In genomic region chr7:112743621-112744395, GRCm38 (mm10) we compare ENCODE assay signal across 7 mouse cellular contexts.
A peak's percentile ranks its signal among the peaks of the same experiment; 100 is the strongest.
DNase-seq lines count a peak whose midpoint lies in the region; ATAC-seq lines count a peak whose summit lies in the region.

No protein-coding gene starts in this region.

- ATAC-seq in limb, embryonic 11.5 days (ENCODE audit: insufficient number of reproducible peaks, low FRiP score, low TSS enrichment, low read depth), result peak; percentile 93
- peak; percentile 67; the same call in 1 of the 2 replicates for ATAC-seq in neural tube, embryonic 11.5 days (ENCODE audit: insufficient read depth, low FRiP score, low TSS enrichment)

- no peaks in the 10 kb centered on the region for H3K36me3 ChIP-seq in forebrain, embryonic 10.5 days (replicated peaks)
- H3K36me3 ChIP-seq in limb, embryonic 11.5 days (ENCODE audit: control insufficient read depth, insufficient read depth, low read length), result no peaks in the 10 kb centered on the region
- no peaks in the 10 kb centered on the region for H3K36me3 ChIP-seq in neural tube, embryonic 11.5 days (ENCODE audit: control insufficient read depth, insufficient read depth, low read length)

- no peaks in the 10 kb centered on the region for H3K27me3 ChIP-seq in forebrain, embryonic 10.5 days (ENCODE audit: poor library complexity, severe bottlenecking)
- H3K27me3 ChIP-seq in limb, embryonic 11.5 days (ENCODE audit: control insufficient read depth, insufficient read depth, low read length), result no peaks in the 10 kb centered on the region
- H3K27me3 ChIP-seq in neural tube, embryonic 11.5 days (ENCODE audit: control insufficient read depth, insufficient read depth, low read length), result no peaks in the 10 kb centered on the region

- H3K4me2 ChIP-seq in limb, embryonic 11.5 days (ENCODE audit: low read depth, severe bottlenecking), result peak overlapping the region; percentile 29
- peak overlapping the region; percentile 22; the same call in 1 of the 2 replicates for H3K4me2 ChIP-seq in neural tube, embryonic 11.5 days (ENCODE audit: low read depth)

- DNase-seq in ZHBTc4 (ENCODE audit: low read depth, low spot score), result peak; percentile 79
- peak; percentile 72 for DNase-seq in forebrain, embryonic 10.5 days (ENCODE audit: extremely low spot score, low spot score)
- peak; percentile 71 for DNase-seq in heart, postnatal 4 days
- DNase-seq in limb, embryonic 11.5 days (ENCODE audit: low spot score), result peak; percentile 89
- DNase-seq in neural tube, embryonic 11.5 days (ENCODE audit: low spot score), result peak; percentile 78
- no peak for DNase-seq in layer of hippocampus, postnatal 36 days
- DNase-seq in layer of hippocampus, adult 9-11 months, result no peak

- H3K9me3 ChIP-seq in forebrain, embryonic 10.5 days, result no peaks in the 10 kb centered on the region
- no peaks in the 10 kb centered on the region for H3K9me3 ChIP-seq in limb, embryonic 11.5 days (ENCODE audit: control insufficient read depth, low read length)
- no peaks in the 10 kb centered on the region for H3K9me3 ChIP-seq in neural tube, embryonic 11.5 days (ENCODE audit: control insufficient read depth, low read length)

- no peak overlapping the region for H3K9ac ChIP-seq in limb, embryonic 11.5 days (ENCODE audit: low read length)
- peak overlapping the region; percentile 35 for H3K9ac ChIP-seq in neural tube, embryonic 11.5 days (ENCODE audit: low read length)

- peaks cover 96% of the 10 kb centered on the region for H3K4me1 ChIP-seq in forebrain, embryonic 10.5 days
- peaks cover 52% of the 10 kb centered on the region for H3K4me1 ChIP-seq in limb, embryonic 11.5 days (ENCODE audit: control insufficient read depth, insufficient read depth, low read length)
- peaks cover 38% of the 10 kb centered on the region for H3K4me1 ChIP-seq in neural tube, embryonic 11.5 days (ENCODE audit: control insufficient read depth, insufficient read depth, low read length)

- peak overlapping the region; percentile 73 for H3K27ac ChIP-seq in forebrain, embryonic 10.5 days
- peak overlapping the region; percentile 85 for H3K27ac ChIP-seq in limb, embryonic 11.5 days (replicated peaks; ENCODE audit: low read depth, low read length)
- H3K27ac ChIP-seq in neural tube, embryonic 11.5 days (ENCODE audit: low read depth, low read length), result peak overlapping the region; percentile 56; the same call in 1 of the 2 replicates

- 1% methylated on average over 11 of the region's 11 CpGs for WGBS in forebrain, embryonic 10.5 days
- WGBS in limb, embryonic 11.5 days, result under 1% methylated on average over 11 of the region's 11 CpGs
- 2% methylated on average over 11 of the region's 11 CpGs for WGBS in neural tube, embryonic 11.5 days

- H3K4me3 ChIP-seq in forebrain, embryonic 10.5 days, result peak overlapping the region; percentile 30
- H3K4me3 ChIP-seq in limb, embryonic 11.5 days (ENCODE audit: low read depth, low read length), result no peak overlapping the region
- H3K4me3 ChIP-seq in neural tube, embryonic 11.5 days (ENCODE audit: low read depth, low read length), result no peak overlapping the region

Comparison
In these comparisons a context has a peak if more than half of its experiments do, and no peak if none do; other contexts are left out.
1. DNase-seq: peak in ZHBTc4 (single experiment), forebrain, embryonic 10.5 days (single experiment), heart, postnatal 4 days (single experiment), limb, embryonic 11.5 days (single experiment) and neural tube, embryonic 11.5 days (single experiment); none in layer of hippocampus, postnatal 36 days (0 of 2) and layer of hippocampus, adult 9-11 months (single experiment).
2. Peak in every context shown above with its lines, with median percentiles within 50 percentile points of each other: H3K27ac ChIP-seq.